Mouse (Mus musculus) neural tube, embryonic 14.5 days (tissue): Measurements from ENCODE around the gene Fev. TPM values are rescaled to one million over a fixed set of nuclear protein-coding genes. Genes with fewer than 3 reads are reported as not detected.

Experiments
- ATAC-seq: fragments of 200-750 bp; cut with Nextera tagmentation; 2 replicates; pipeline ENCODE4 v1.8.0; 2017; ENCODE audit warnings: low read depth, mild to moderate bottlenecking, moderate TSS enrichment, moderate library complexity
- H3K27ac ChIP-seq: fragments of 300-500 bp; sonication (generic); 2 replicates; pipeline ENCODE4 v1.5.1; 2014; ENCODE audit warnings: low read depth, mild to moderate bottlenecking, control low read depth, low read length, moderate library complexity, mixed read lengths
- H3K27me3 ChIP-seq: fragments of 300-500 bp; sonication (generic); 2 replicates; pipeline ENCODE4 v1.6.1; 2014; ENCODE audit warnings: low read length; ENCODE audit not compliant: control insufficient read depth, insufficient read depth
- H3K36me3 ChIP-seq: fragments of 300-500 bp; sonication (generic); 2 replicates; pipeline ENCODE4 v1.6.1; 2014; ENCODE audit warnings: low read length, mixed read lengths; ENCODE audit not compliant: control insufficient read depth, insufficient read depth
- H3K4me1 ChIP-seq: fragments of 300-500 bp; sonication (generic); 2 replicates; pipeline ENCODE4 v1.6.1; 2014; ENCODE audit warnings: low read length; ENCODE audit not compliant: control insufficient read depth, insufficient read depth
- H3K4me2 ChIP-seq: fragments of 300-500 bp; sonication (generic); 2 replicates; pipeline ENCODE4 v1.6.1; 2014; ENCODE audit warnings: mild to moderate bottlenecking, low read depth, low read length, control low read depth
- H3K4me3 ChIP-seq: fragments of 300-500 bp; sonication (generic); 2 replicates; pipeline ENCODE4 v1.5.1; 2014; ENCODE audit warnings: low read depth, low read length, control low read depth, mixed read lengths
- H3K9ac ChIP-seq: fragments of 300-500 bp; sonication (generic); replicated peaks from 2 replicates; pipeline ENCODE4 v1.6.1; 2014; ENCODE audit warnings: low read depth, mild to moderate bottlenecking, control low read depth, low read length, mixed read lengths
- H3K9me3 ChIP-seq: fragments of 300-500 bp; sonication (generic); 2 replicates; pipeline ENCODE4 v1.6.1; 2016; ENCODE audit warnings: low read length; ENCODE audit not compliant: control insufficient read depth
- WGBS: fragments of 180-500 bp; shearing (Covaris S2); extraction: QIAGEN DNeasy Blood & Tissue Kit; methylation state at CpG from one replicate; pipeline ENCODE4 v1.1.7; 2014; 5-methylcytosine and 5-hydroxymethylcytosine counted together
- polyA plus RNA-seq: library from polyadenylated mRNA; unstranded; fragments of >200 nt; fragmentation: Nextera tagmentation; extraction: Ambion mirVana; gene quantifications from 2 replicates; pipeline ENCODE4 v1.2.1, GENCODE M21; 2014

Gene Fev
- polyA plus RNA-seq, 1 experiment from 2014 or later = not detected

- Histone ChIP-seq H3K9ac (peak overlapping the region; percentile 68), H3K36me3 (no peaks in the 10 kb centered on the region), H3K4me2 (peak overlapping the region; percentile 83), H3K9me3 (no peaks in the 10 kb centered on the region), H3K4me3 (peak overlapping the region; percentile 94), H3K4me1 (peaks cover 26% of the 10 kb centered on the region), H3K27ac (peak overlapping the region; percentile 74), H3K27me3 (peaks cover 11% of the 10 kb centered on the region; the same call in 1 of the 2 replicates)
- WGBS = under 1% methylated on average over 29 of the region's 29 CpGs
- ATAC-seq = peak; percentile 66
Observed at GRCm38 (mm10) chr1:74858171-74858719, 27.0 kb downstream of the Fev start.

- Histone ChIP-seq H3K27me3 (peaks cover 11% of the 10 kb centered on the region; the same call in 1 of the 2 replicates), H3K4me2 (peak overlapping the region; percentile 83), H3K4me3 (peak overlapping the region; percentile 94), H3K4me1 (peaks cover 26% of the 10 kb centered on the region), H3K36me3 (no peaks in the 10 kb centered on the region), H3K27ac (peak overlapping the region; percentile 74), H3K9ac (peak overlapping the region; percentile 68), H3K9me3 (no peaks in the 10 kb centered on the region)
- WGBS = 5% methylated on average over 4 of the region's 4 CpGs
- ATAC-seq = no peak
Observed at GRCm38 (mm10) chr1:74857677-74858076, 27.5 kb downstream of the Fev start.

- H3K4me3 ChIP-seq = peak overlapping the region; percentile 94
- no peak overlapping the region for H3K27ac ChIP-seq
- H3K36me3 ChIP-seq = no peaks in the 10 kb centered on the region
- H3K4me2 ChIP-seq = peak overlapping the region; percentile 83
- no peak for ATAC-seq
- WGBS = 3% methylated on average over 20 of the region's 20 CpGs
- peaks cover 11% of the 10 kb centered on the region; the same call in 1 of the 2 replicates for H3K27me3 ChIP-seq
- H3K4me1 ChIP-seq = peaks cover 26% of the 10 kb centered on the region
- no peaks in the 10 kb centered on the region for H3K9me3 ChIP-seq
- peak overlapping the region; percentile 93 for H3K9ac ChIP-seq
Observed at GRCm38 (mm10) chr1:74857201-74857600, 28.0 kb downstream of the Fev start.

GRCm38 (mm10) chr1:74856791-74857190 lies 28.4 kb downstream of the Fev start:
- Histone ChIP-seq H3K27me3 (peaks cover 11% of the 10 kb centered on the region; the same call in 1 of the 2 replicates), H3K9me3 (no peaks in the 10 kb centered on the region), H3K9ac (peak overlapping the region; percentile 93), H3K27ac (no peak overlapping the region), H3K4me3 (peak overlapping the region; percentile 94), H3K4me1 (peaks cover 26% of the 10 kb centered on the region), H3K4me2 (peak overlapping the region; percentile 83), H3K36me3 (no peaks in the 10 kb centered on the region)
- ATAC-seq = no peak
- 5% methylated on average over 7 of the region's 7 CpGs for WGBS

- Histone ChIP-seq H3K9ac (peak overlapping the region; percentile 93), H3K4me3 (peak overlapping the region; percentile 94), H3K9me3 (no peaks in the 10 kb centered on the region), H3K4me2 (peak overlapping the region; percentile 83), H3K27ac (peak overlapping the region; percentile 85; the same call in 1 of the 2 replicates), H3K36me3 (no peaks in the 10 kb centered on the region), H3K4me1 (peaks cover 26% of the 10 kb centered on the region), H3K27me3 (peaks cover 11% of the 10 kb centered on the region; the same call in 1 of the 2 replicates)
- under 1% methylated on average over 11 of the region's 11 CpGs for WGBS
- ATAC-seq = no peak
Observed at GRCm38 (mm10) chr1:74856439-74856720, 28.8 kb downstream of the Fev start.

- Histone ChIP-seq H3K9ac (peak overlapping the region; percentile 93), H3K36me3 (no peaks in the 10 kb centered on the region), H3K4me1 (peaks cover 26% of the 10 kb centered on the region), H3K27ac (peak overlapping the region; percentile 85), H3K27me3 (peaks cover 11% of the 10 kb centered on the region; the same call in 1 of the 2 replicates), H3K4me2 (peak overlapping the region; percentile 83), H3K9me3 (no peaks in the 10 kb centered on the region), H3K4me3 (peak overlapping the region; percentile 94)
- under 1% methylated on average over 74 of the region's 74 CpGs for WGBS
- no peak for ATAC-seq
Observed at GRCm38 (mm10) chr1:74855651-74856438, 29.4 kb downstream of the Fev start.

GRCm38 (mm10) chr1:74855156-74855555 lies 30.1 kb downstream of the Fev start:
- Histone ChIP-seq H3K9me3 (no peaks in the 10 kb centered on the region), H3K4me1 (peaks cover 26% of the 10 kb centered on the region), H3K4me3 (peak overlapping the region; percentile 94), H3K9ac (peak overlapping the region; percentile 93), H3K4me2 (peak overlapping the region; percentile 83), H3K27me3 (peaks cover 11% of the 10 kb centered on the region; the same call in 1 of the 2 replicates), H3K36me3 (no peaks in the 10 kb centered on the region), H3K27ac (peak overlapping the region; percentile 85)
- under 1% methylated on average over 41 of the region's 48 CpGs for WGBS
- ATAC-seq = no peak

- ATAC-seq = peak; percentile 90
- Histone ChIP-seq H3K9me3 (no peaks in the 10 kb centered on the region), H3K36me3 (no peaks in the 10 kb centered on the region), H3K27me3 (peaks cover 11% of the 10 kb centered on the region; the same call in 1 of the 2 replicates), H3K27ac (peak within 1 kb of the TSS; percentile 85), H3K9ac (peak within 1 kb of the TSS; percentile 93), H3K4me3 (peak within 1 kb of the TSS; percentile 94), H3K4me2 (peak within 1 kb of the TSS; percentile 83), H3K4me1 (peaks cover 24% of the 10 kb centered on the region)
- WGBS = 2% methylated on average over 39 of the region's 39 CpGs
Observed at GRCm38 (mm10) chr1:74854306-74855056, 30.7 kb downstream of the Fev start, which contains the start of gene Cdk5r2. Cdk5r2 (plus strand) TSS chr1:74854934.
